Mouse (Mus musculus): ENCODE measurements around the gene Psen2.

DNA sequence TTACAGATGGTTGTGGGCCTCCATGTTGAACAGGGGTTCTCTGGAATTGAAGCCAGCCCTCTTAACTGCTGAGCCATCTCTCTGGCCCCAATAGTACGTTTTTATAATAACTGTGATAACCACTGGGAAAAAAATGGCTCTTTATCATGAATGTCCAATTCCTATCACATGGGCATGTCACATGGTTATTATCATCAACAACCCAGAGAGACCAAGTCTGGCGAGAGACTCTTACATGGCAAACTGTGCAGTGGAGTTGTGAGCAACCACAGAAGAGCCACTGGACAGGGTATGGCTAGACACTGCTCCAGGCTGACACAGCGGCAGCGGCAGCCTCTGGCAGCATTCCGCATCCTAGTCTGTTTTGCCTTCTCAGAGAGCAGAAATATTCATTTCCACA is 8.9 kb downstream of the Psen2 start:
- TF ChIP-seq POLR2A (IDR thresholded peaks at IDR 0.05; ENCODE audit: insufficient read depth, low read depth, low read length) (no peak), CTCF (IDR thresholded peaks at IDR 0.05; ENCODE audit: insufficient read depth, low read depth, low read length) (no peak)

All from olfactory bulb, adult 2 months (tissue).